Mouse (Mus musculus): ENCODE data around the gene 2010111I01Rik.
A peak's percentile ranks its signal among the peaks of the same experiment; 100 is the strongest.
"Not testable (repeated sequence)": the region's sequence is repeated elsewhere in the genome, so short reads cannot be mapped to it uniquely, and the experiment has no call there.

2010111I01Rik gene

GRCm38 (mm10) chr13:62955997-62956396, 8.7 kb upstream of the 2010111I01Rik start:
- DNase-seq (ENCODE audit: low spot score in 2 of 2) = no peak

DNA sequence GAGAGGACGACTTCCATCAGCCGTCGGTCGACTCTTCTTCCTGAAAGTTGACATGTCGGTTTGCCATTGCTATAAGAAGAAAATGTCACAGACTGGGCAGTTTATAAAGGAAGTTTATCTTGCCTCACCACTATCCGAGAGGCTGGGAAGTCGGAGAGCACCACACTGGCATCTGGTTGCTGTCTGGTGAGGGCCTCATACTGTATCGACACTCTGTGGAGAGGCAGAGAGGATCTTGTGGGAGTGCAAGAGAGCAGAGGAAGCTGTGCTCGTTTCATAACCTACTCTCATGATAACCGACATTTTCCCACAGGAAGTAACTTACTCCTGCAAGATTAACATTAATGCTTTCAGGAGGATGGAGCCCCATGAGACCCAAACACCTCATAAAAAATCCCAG, 7.9 kb upstream of the 2010111I01Rik start:
- DNase-seq (ENCODE audit: low spot score in 2 of 2) = no peak

DNA sequence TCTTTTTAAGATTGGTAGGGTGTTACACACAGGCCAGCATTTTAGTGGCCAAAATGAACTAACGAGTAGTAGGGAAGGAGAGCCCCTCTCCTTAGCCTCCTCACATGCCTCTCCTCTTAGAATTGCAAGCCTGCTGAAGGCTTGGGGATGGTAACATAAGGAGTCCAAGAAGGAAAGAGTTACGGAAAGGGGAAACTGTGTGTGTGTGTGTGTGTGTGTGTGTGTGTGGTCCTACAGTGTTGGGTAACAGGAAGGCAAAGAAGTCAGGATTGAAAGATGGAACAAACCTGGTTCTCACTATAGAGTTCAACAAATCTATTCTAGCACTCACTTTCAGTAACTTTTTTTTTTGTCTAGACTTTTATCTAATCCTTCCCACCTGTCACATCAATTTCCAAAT, 1.3 kb upstream of the 2010111I01Rik start:
- DNase-seq (ENCODE audit: low spot score in 2 of 2) = no peak

- no peak for DNase-seq (ENCODE audit: low spot score in 2 of 2)
These were observed 3.5 kb downstream of the 2010111I01Rik start for GRCm38 (mm10) chr13:62968223-62968622.

DNA sequence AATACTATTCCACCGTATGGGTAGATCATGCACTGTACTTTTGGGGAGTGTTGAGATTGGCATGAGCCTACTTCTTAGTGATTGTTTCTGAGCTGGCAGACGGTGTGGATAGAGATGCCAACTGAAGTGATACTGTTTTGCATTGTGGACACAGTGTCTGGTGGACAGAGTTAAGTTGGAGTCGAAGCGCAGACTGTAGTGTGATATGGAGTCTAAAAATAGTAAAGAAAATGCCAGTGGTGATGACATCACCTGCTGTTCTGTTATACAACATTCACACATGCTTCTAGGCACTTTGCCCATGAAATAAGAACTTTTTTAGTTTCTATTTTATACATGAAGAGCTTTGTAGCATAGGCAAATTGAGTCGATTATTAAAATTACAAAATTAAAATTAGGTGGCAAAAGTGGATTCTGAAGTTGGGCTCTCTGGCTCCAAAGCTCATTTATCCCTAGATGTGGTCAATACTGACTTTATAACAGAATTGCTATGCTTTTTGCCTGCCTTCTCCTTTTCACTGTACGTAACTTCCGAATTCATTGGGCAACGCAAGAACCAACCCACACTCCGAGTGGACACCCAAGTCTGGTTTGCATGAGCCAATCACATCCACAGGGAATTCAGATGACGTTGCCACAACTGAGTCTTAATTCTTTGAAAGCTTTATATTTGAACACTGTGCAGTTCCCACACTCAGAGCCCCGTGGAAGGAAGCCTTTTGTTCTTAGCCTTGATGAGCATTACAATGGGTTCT, 6.0 kb downstream of the 2010111I01Rik start:
- no peak for DNase-seq (ENCODE audit: low spot score in 2 of 2)

DNA sequence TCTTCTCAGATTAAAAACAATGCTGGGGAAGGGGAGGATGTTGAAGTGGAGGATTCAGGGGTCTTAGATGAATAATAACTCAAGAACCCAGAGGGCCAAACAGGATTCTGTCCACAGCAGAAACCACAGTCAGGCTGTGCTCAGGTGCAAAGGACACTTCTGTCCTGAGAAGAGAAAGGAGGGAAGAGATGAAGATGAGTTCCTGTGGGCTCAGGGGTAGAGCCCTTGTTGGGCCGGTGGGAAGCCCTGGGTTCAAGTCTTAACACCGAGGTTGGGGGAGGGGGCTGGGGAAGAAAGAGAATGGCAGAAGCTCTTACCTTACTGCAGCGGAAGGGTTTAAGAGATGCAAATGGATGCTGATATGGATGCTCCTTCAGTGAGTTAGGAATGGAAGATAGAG, 7.7 kb downstream of the 2010111I01Rik start:
- no peak for DNase-seq (ENCODE audit: low spot score in 2 of 2)

GRCm38 (mm10) chr13:62973111-62973510, 8.4 kb downstream of the 2010111I01Rik start:
- DNase-seq (ENCODE audit: low spot score in 2 of 2) = no peak

GRCm38 (mm10) chr13:62978104-62978503, 13.4 kb downstream of the 2010111I01Rik start:
- no peak for DNase-seq (ENCODE audit: low spot score in 2 of 2)

DNA sequence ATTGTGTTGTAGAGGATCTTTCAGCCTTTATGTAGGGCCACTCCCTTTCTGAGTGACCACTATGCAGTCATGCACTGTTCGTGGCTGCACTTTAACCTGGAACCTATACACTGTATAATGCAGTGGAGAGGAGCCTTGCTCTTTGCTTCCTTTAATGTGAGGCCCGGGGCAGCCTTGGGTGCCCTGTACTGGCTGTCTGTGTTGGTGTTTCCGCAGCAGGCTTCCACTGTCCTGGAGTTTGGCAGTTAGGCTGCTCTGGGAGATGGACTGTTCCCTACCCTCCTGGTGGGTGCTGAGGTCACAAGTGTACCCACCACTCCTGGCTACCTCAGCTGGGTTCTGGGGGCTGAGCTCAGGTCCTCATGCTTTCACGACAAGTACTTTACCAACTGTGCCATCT, 14.1 kb downstream of the 2010111I01Rik start:
- no peak for DNase-seq (ENCODE audit: low spot score in 2 of 2)

DNA sequence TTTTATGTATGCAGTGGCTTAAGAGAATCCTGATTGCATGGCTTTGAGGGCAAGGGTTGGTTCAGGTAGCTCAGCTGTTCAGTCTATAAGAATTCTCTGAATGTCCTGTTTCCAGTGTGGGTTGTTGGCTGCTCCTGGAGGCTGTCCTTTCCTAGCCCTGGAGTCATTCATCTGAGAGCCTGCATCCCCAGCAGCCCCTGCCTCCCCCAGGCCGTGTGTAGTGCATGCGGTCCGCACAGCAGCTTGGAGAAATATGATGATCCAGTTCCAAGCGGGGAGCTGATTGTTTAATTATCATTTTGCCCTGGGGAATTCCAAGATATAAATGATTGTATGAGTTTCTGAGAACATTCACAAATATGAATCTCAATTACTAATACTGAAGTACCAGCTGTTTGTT, 14.5 kb downstream of the 2010111I01Rik start:
- DNase-seq (ENCODE audit: low spot score in 2 of 2) = no peak

DNA sequence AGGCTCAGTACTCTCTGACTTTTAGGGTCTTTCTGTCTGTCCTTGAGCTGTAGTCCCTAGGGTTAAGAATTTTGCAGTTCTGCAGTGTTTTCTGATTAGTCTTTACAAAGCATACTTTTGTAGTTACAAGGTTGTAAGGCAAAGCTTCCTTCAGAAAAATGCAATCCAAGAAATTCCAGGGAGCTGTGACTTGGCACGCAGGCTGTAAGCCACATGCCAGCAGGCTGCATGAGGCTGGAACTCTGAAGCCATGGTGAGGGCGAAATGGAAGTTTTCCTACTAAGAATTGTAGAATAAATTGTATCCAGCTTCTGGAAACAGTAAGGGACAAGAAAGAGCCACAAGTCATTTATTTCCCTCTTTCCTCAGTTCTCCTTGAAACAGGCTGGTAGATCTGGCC, 15.4 kb downstream of the 2010111I01Rik start:
- DNase-seq (ENCODE audit: low spot score in 2 of 2) = no peak

- DNase-seq (ENCODE audit: low spot score in 2 of 2) = no peak
These were observed 19.8 kb downstream of the 2010111I01Rik start for GRCm38 (mm10) chr13:62984485-62984884.

DNA sequence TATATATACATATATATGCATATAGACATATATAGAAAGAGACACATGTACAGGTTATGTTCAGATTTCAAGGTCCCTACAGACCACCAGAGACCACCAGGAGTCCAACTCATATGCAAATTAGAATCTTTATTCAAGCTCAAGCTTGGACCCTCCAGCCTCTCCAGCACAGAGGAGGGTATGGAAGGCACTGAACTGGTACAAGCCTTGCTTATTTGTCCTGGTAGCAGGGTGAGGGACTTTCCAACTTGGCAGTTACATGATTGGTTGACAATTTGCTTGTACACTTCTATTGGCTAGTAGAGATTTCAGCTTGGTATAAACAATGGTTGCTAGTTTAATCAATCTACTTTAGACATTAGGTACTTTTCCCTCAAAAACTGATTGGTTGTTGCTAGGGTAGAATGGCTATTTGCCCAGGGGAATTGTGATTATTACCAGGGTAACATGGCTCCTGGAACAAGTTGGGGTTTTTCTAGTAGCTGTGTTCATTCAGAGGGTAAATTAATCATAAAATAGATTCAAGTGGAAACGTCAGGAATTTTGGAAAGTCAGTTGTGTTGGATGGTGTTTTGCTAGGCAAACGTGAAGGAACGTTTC, 25.3 kb downstream of the 2010111I01Rik start:
- DNase-seq (ENCODE audit: low spot score in 2 of 2) = no peak

DNA sequence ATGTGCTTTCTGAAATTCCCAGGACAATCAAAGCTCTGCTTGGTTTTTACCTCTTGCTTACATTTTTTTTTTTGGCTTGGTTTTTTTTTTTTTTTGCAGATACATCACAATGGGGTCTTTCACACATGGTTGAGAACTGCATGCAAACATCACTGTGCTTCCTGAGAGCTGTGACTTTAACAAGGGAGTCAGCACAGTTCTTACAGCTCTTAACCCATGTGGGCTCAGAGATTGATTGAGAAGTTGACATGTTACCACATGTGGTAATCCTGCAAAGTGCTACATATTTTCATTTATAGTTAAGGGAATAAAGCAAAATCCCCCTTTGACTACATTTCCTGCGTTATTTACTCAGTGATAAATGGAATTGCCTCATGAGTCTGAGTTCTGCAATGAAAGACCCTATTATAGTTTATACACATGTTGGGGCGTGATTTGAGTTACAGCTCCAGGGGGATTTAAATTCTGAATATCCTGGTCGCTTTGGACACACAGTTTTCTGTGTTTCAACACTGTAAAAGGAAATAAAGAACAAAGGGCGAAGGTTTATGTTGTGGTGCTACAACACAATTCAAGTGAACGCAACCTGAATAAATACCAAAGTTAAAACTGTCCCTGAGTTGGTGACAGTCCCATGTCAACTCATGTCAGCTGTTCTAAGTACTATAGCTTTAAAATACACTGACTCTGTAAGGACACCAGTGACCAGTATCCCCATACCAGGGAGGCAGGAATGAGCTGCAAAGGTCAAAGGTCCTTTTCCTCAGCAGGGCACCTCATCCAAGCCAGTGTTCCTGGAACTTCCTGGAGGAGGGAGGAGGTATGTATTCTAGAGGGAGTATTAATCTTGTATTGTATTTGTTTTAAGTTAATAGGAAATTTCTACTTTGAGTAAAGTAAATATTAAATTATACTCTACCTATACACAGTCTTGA, 29.1 kb downstream of the 2010111I01Rik start:
- DNase-seq (ENCODE audit: low spot score in 2 of 2) = no peak

GRCm38 (mm10) chr13:62996767-62997166, 32.1 kb downstream of the 2010111I01Rik start:
- DNase-seq (ENCODE audit: low spot score in 2 of 2) = no peak

DNA sequence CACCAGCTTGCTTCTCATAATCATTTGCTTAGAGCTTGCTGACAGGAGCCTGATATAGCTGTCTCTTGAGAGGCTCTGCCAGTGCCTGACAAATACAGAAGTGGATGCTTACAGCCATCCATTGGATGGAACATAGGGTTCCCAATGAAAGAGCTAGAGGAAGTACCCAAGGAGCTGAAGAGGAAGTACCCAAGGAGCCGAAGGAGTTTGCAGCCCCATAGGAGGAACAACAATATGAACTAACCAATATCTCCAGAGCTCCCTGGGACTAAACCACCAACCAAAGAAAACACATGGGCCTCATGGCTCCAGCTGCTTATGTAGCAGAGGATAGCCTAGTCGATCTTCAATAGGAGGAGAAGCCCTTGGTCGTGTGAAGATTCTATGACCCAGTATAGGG, 42.8 kb downstream of the 2010111I01Rik start:
- not testable (repeated sequence) for DNase-seq (ENCODE audit: low spot score in 2 of 2)

- no peak for DNase-seq (ENCODE audit: low spot score in 2 of 2)
These were observed 45.8 kb downstream of the 2010111I01Rik start for GRCm38 (mm10) chr13:63010345-63011090.

GRCm38 (mm10) chr13:63014353-63014752, 49.7 kb downstream of the 2010111I01Rik start:
- no peak for DNase-seq (ENCODE audit: low spot score in 2 of 2)

DNA sequence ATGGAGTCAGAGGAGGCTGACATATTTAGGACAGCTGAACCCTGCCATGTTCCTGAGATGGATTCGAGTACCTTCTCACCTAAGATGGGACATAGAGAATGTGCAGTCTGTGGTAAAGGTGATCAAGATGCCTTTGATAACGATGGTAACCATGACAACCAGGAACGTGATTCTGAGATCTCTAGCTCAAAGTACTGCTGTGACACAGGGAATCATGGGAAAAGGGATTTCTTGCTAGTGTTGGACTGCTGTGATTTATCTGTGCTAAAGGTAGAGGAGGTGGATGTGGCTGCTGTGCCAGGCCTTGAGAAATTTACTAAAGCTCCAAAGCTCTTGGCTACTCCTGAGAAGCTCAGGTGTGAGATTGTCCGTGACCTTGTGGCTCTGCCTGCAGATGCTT, 50.7 kb downstream of the 2010111I01Rik start:
- no peak for DNase-seq (ENCODE audit: low spot score in 2 of 2)

GRCm38 (mm10) chr13:63016056-63016455, 51.4 kb downstream of the 2010111I01Rik start:
- peak in 1 of 2 experiments; percentile 32 for DNase-seq (ENCODE audit: low spot score in 2 of 2)

Data from frontal cortex, postnatal 10 days (tissue).